In the genomic region with DNA sequence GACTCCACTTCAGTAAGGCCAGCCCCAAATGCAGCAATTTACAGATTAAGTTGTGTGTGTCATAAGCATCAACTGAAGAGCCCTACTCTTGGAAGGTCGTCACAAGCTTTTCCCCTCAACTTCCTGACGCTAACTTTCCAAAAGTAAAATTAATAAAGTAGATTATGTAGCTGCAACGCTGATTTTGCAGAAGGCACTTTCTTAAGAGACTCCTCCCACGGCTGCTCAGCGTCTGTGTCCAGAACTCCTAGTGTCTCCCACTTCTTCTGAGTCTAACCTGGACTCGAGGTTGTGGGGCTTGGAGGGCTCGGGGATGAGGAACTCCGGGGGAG, we compare ENCODE assay signal across 8 mouse cellular contexts. TPM values are rescaled to one million over a fixed set of nuclear protein-coding genes. Genes with fewer than 3 reads are reported as not detected.
DNase-seq lines count a peak whose midpoint lies in the region; ATAC-seq and TF ChIP-seq lines count a peak whose summit lies in the region.

No protein-coding gene starts in this region.

- no peak for TF ChIP-seq EP300 in liver, postnatal 0 days (IDR thresholded peaks at IDR 0.05; ENCODE audit: low read depth)

- DNase-seq in heart, postnatal 4 days: no peak
- no peak for DNase-seq in ES-E14 (ENCODE audit: low read depth, low spot score)
- no peak for DNase-seq in liver, postnatal 0 days
- DNase-seq in right cerebral cortex, postnatal 10 days (ENCODE audit: low spot score in 2 of 2): no peak
- no peak for DNase-seq in adrenal gland, postnatal 4 days (ENCODE audit: low spot score in 2 of 2)
- DNase-seq in layer of hippocampus, postnatal 36 days: no peak

- H3K4me2 ChIP-seq in heart, embryonic 15.5 days: peak overlapping the region; percentile 94
- peak overlapping the region; percentile 82 for H3K4me2 ChIP-seq in forebrain, embryonic 15.5 days (replicated peaks)
- H3K4me2 ChIP-seq in liver, postnatal 0 days (ENCODE audit: low read depth, low read length): peak overlapping the region; percentile 92

- 1% methylated on average over 8 of the region's 8 CpGs for WGBS in heart, embryonic 15.5 days
- 2% methylated on average over 8 of the region's 8 CpGs for WGBS in forebrain, embryonic 15.5 days
- WGBS in liver, postnatal 0 days (ENCODE audit: insufficient replicate concordance): under 1% methylated on average over 8 of the region's 8 CpGs

- no peaks in the 10 kb centered on the region for H3K36me3 ChIP-seq in heart, embryonic 15.5 days
- H3K36me3 ChIP-seq in ES-E14 (ENCODE audit: control insufficient read depth, insufficient read depth, low read length, poor library complexity, severe bottlenecking): no peaks in the 10 kb centered on the region
- no peaks in the 10 kb centered on the region for H3K36me3 ChIP-seq in forebrain, embryonic 15.5 days
- H3K36me3 ChIP-seq in liver, postnatal 0 days (replicated peaks; ENCODE audit: insufficient read depth, low read length): no peaks in the 10 kb centered on the region

- peaks cover 13% of the 10 kb centered on the region for H3K4me1 ChIP-seq in heart, embryonic 15.5 days (replicated peaks)
- no peaks in the 10 kb centered on the region; a peak in 1 of 4 replicates for H3K4me1 ChIP-seq in ES-E14 (ENCODE audit: control insufficient read depth in 2 of 2, insufficient read depth in 2 of 2, low read length in 2 of 2, poor library complexity in 1 of 2)
- H3K4me1 ChIP-seq in forebrain, embryonic 15.5 days: peaks cover 16% of the 10 kb centered on the region
- peaks cover 16% of the 10 kb centered on the region for H3K4me1 ChIP-seq in liver, postnatal 0 days (ENCODE audit: insufficient read depth)

- TF ChIP-seq CTCF in liver, postnatal 0 days (IDR thresholded peaks at IDR 0.05; ENCODE audit: low read depth): no peak

- in situ Hi-C loops in ES-E14 (cut with MboI; ENCODE audit: low sequenced_read_pairs in 2 of 2, unreplicated experiment in 2 of 2): no loop called here

- H3K9ac ChIP-seq in heart, embryonic 15.5 days: peak overlapping the region; percentile 94
- peak overlapping the region; percentile 77; the same call in 1 of the 2 replicates for H3K9ac ChIP-seq in ES-E14 (ENCODE audit: insufficient read depth, low read depth, low read length, poor library complexity, severe bottlenecking)
- H3K9ac ChIP-seq in forebrain, embryonic 15.5 days (replicated peaks): peak overlapping the region; percentile 93
- peak overlapping the region; percentile 89 for H3K9ac ChIP-seq in liver, postnatal 0 days (replicated peaks)

- peak overlapping the region; percentile 95 for H3K27ac ChIP-seq in heart, embryonic 15.5 days
- no peak overlapping the region for H3K27ac ChIP-seq in ES-E14 (ENCODE audit: insufficient read depth, low read depth, low read length, poor library complexity, severe bottlenecking)
- peak overlapping the region; percentile 87 for H3K27ac ChIP-seq in forebrain, embryonic 15.5 days (replicated peaks)
- H3K27ac ChIP-seq in liver, postnatal 0 days (ENCODE audit: low read depth): peak overlapping the region; percentile 96

- no peak for ATAC-seq in heart, embryonic 15.5 days (replicated peaks; ENCODE audit: insufficient number of reproducible peaks, insufficient read depth, low FRiP score, low read depth)
- no peak for ATAC-seq in forebrain, embryonic 15.5 days (replicated peaks)
- no peak for ATAC-seq in liver, postnatal 0 days

- no peaks in the 10 kb centered on the region for H3K9me3 ChIP-seq in heart, embryonic 15.5 days (replicated peaks)
- H3K9me3 ChIP-seq in ES-E14 (ENCODE audit: control insufficient read depth, insufficient read depth, low read depth, low read length): no peaks in the 10 kb centered on the region
- H3K9me3 ChIP-seq in forebrain, embryonic 15.5 days: no peaks in the 10 kb centered on the region
- no peaks in the 10 kb centered on the region for H3K9me3 ChIP-seq in liver, postnatal 0 days (ENCODE audit: low read length)

- peak overlapping the region; percentile 88 for H3K4me3 ChIP-seq in heart, embryonic 15.5 days
- H3K4me3 ChIP-seq in ES-E14 (ENCODE audit: insufficient read depth in 1 of 2, low read depth in 1 of 2, low read length in 2 of 2, poor library complexity in 1 of 2, severe bottlenecking in 1 of 2): peak overlapping the region; percentile 76 to 97
- H3K4me3 ChIP-seq in forebrain, embryonic 15.5 days: peak overlapping the region; percentile 92
- H3K4me3 ChIP-seq in liver, postnatal 0 days (ENCODE audit: low read depth, low read length): peak overlapping the region; percentile 85

- H3K27me3 ChIP-seq in heart, embryonic 15.5 days: no peaks in the 10 kb centered on the region
- no peaks in the 10 kb centered on the region for H3K27me3 ChIP-seq in forebrain, embryonic 15.5 days
- no peaks in the 10 kb centered on the region for H3K27me3 ChIP-seq in liver, postnatal 0 days (ENCODE audit: insufficient read depth, low read length)

TF ChIP-seq in ES-E14, 5 proteins besides CTCF, POLR2A, EP300 and RAD21:
- TF ChIP-seq MAFK (IDR thresholded peaks at IDR 0.05; ENCODE audit: insufficient read depth, low read depth, low read length) (no peak), ZNF384 (IDR thresholded peaks at IDR 0.05; ENCODE audit: low read depth, low read length) (no peak), CHD2 (IDR thresholded peaks at IDR 0.05; ENCODE audit: low read depth, low read length) (no peak), HCFC1 (IDR thresholded peaks at IDR 0.05; ENCODE audit: borderline replicate concordance, insufficient read depth, low read length) (no peak), ZC3H11A (IDR thresholded peaks at IDR 0.05; ENCODE audit: borderline replicate concordance, low read depth, low read length) (no peak)

RNA-seq across cellular contexts. Expression of a gene that starts 1.5 kb away (rescaled TPM):
- polyA plus RNA-seq in heart, embryonic 15.5 days (2015; fragmentation: Nextera tagmentation; extraction: Ambion mirVana): 5.2 and 7.6 TPM in 2 replicates
- 1 to 10 TPM; 5.1 to 5.5 TPM for total RNA-seq in heart, postnatal 4 days (2021)
- total RNA-seq in ES-E14 (2012; rRNA removed): 17.7 and 19.7 TPM in 2 replicates
- 9.5 and 10.1 TPM in 2 replicates for polyA plus RNA-seq in forebrain, embryonic 15.5 days (2015; fragmentation: Nextera tagmentation; extraction: Ambion mirVana)
- polyA plus RNA-seq in liver, postnatal 0 days (2015; fragmentation: Nextera tagmentation; extraction: Ambion mirVana): 2.9 and 3.2 TPM in 2 replicates
- total RNA-seq in adrenal gland, postnatal 4 days (2021): 10 to 100 TPM; 20.9 to 23.7 TPM
- 10 to 100 TPM; 10.1 to 10.4 TPM for total RNA-seq in layer of hippocampus, postnatal 36 days (2021)
